In genomic region chr14:20661661-20662331, GRCm38 (mm10) we compare ENCODE assay signal across 8 mouse cellular contexts. TPM values are rescaled to one million over a fixed set of nuclear protein-coding genes. Genes with fewer than 3 reads are reported as not detected.
DNase-seq lines count a peak whose midpoint lies in the region; ATAC-seq lines count a peak whose summit lies in the region.

No protein-coding gene starts in this region.

- H3K4me2 ChIP-seq in hindbrain, embryonic 16.5 days (ENCODE audit: low read length): peak overlapping the region; percentile 76
- H3K4me2 ChIP-seq in liver, embryonic 15.5 days: peak overlapping the region; percentile 91

- peaks cover 57% of the 10 kb centered on the region for H3K27me3 ChIP-seq in erythroblast, embryonic 14.5 days (ENCODE audit: control insufficient read depth)
- no peaks in the 10 kb centered on the region for H3K27me3 ChIP-seq in hindbrain, embryonic 16.5 days (replicated peaks; ENCODE audit: control insufficient read depth, insufficient read depth, low read length)
- peaks cover 55% of the 10 kb centered on the region for H3K27me3 ChIP-seq in liver, embryonic 15.5 days

- H3K4me3 ChIP-seq in erythroblast, embryonic 14.5 days (replicated peaks): peak overlapping the region; percentile 66
- H3K4me3 ChIP-seq in hindbrain, embryonic 16.5 days (ENCODE audit: low read length): peak overlapping the region; percentile 79
- peak overlapping the region; percentile 62 for H3K4me3 ChIP-seq in liver, embryonic 15.5 days (replicated peaks)

- H3K27ac ChIP-seq in hindbrain, embryonic 16.5 days (ENCODE audit: low read depth, low read length): peak overlapping the region; percentile 93
- H3K27ac ChIP-seq in liver, embryonic 15.5 days (replicated peaks): 0 out of 2 replicates have a peak overlapping the region, but pooled peaks have one; percentile 11

- 7% methylated on average over 19 of the region's 19 CpGs for WGBS in hindbrain, embryonic 16.5 days
- 22% methylated on average over 19 of the region's 19 CpGs for WGBS in liver, embryonic 15.5 days (ENCODE audit: insufficient replicate concordance)

- no peaks in the 10 kb centered on the region for H3K36me3 ChIP-seq in erythroblast, embryonic 14.5 days (ENCODE audit: control insufficient read depth)
- no peaks in the 10 kb centered on the region for H3K36me3 ChIP-seq in hindbrain, embryonic 16.5 days (ENCODE audit: control insufficient read depth, insufficient read depth, low read length)
- H3K36me3 ChIP-seq in liver, embryonic 15.5 days (replicated peaks): no peaks in the 10 kb centered on the region

- DNase-seq in thymus, postnatal 25 days: peak; percentile 11
- no peak for DNase-seq in thymus, postnatal 14 days
- peak; percentile 59 for DNase-seq in testis, postnatal 10 days (ENCODE audit: low spot score)
- no peak for DNase-seq in spleen, postnatal 10 days (ENCODE audit: low spot score in 2 of 2)

- H3K9me3 ChIP-seq in erythroblast, embryonic 14.5 days (ENCODE audit: control insufficient read depth, low read length): no peaks in the 10 kb centered on the region
- H3K9me3 ChIP-seq in hindbrain, embryonic 16.5 days (ENCODE audit: control insufficient read depth, low read length): no peaks in the 10 kb centered on the region
- H3K9me3 ChIP-seq in liver, embryonic 15.5 days (replicated peaks): no peaks in the 10 kb centered on the region

- H3K4me1 ChIP-seq in erythroblast, embryonic 14.5 days (ENCODE audit: control insufficient read depth): peaks cover 23% of the 10 kb centered on the region
- H3K4me1 ChIP-seq in hindbrain, embryonic 16.5 days (ENCODE audit: control insufficient read depth, insufficient read depth, low read depth, low read length): peaks cover 11% of the 10 kb centered on the region; the same call in 1 of the 2 replicates
- H3K4me1 ChIP-seq in liver, embryonic 15.5 days (replicated peaks): peaks cover 20% of the 10 kb centered on the region

- H3K9ac ChIP-seq in hindbrain, embryonic 16.5 days (ENCODE audit: low read depth, low read length): peak overlapping the region; percentile 85
- H3K9ac ChIP-seq in liver, embryonic 15.5 days: peak overlapping the region; percentile 50

- ATAC-seq in erythroblast, adult 5-6 weeks (replicated peaks; ENCODE audit: low FRiP score, poor library complexity, severe bottlenecking): no peak
- peak; percentile 51 for ATAC-seq in hindbrain, embryonic 16.5 days
- no peak for ATAC-seq in liver, embryonic 15.5 days (ENCODE audit: insufficient read depth)

RNA-seq across cellular contexts. Expression of gene Myoz1, which starts 5.5 kb away (rescaled TPM):
- not detected in 2 replicates for polyA plus RNA-seq in erythroblast, embryonic 14.5 days (2012)
- total RNA-seq in erythroblast, adult 5-6 weeks (2015; ENCODE audit: low replicate concordance): not detected in 2 replicates
- total RNA-seq in erythroblast, adult 5-6 weeks (2017; ENCODE audit: low replicate concordance): not detected in 2 replicates
- polyA plus RNA-seq in hindbrain, embryonic 16.5 days (2015; fragmentation: Nextera tagmentation; extraction: Ambion mirVana): 0.15 and 3.7 TPM in 2 replicates
- 2.8 and 4.4 TPM in 2 replicates for polyA plus RNA-seq in liver, embryonic 15.5 days (2015; fragmentation: Nextera tagmentation; extraction: Ambion mirVana)

RNA-seq across cellular contexts. Expression of gene Synpo2l, which starts 6.4 kb away (rescaled TPM):
- not detected in 2 replicates for polyA plus RNA-seq in erythroblast, embryonic 14.5 days (2012)
- total RNA-seq in erythroblast, adult 5-6 weeks (2015; ENCODE audit: low replicate concordance): not detected in 2 replicates
- not detected in 2 replicates for total RNA-seq in erythroblast, adult 5-6 weeks (2017; ENCODE audit: low replicate concordance)
- polyA plus RNA-seq in hindbrain, embryonic 16.5 days (2015; fragmentation: Nextera tagmentation; extraction: Ambion mirVana): 0.23 and 1.6 TPM in 2 replicates
- polyA plus RNA-seq in liver, embryonic 15.5 days (2015; fragmentation: Nextera tagmentation; extraction: Ambion mirVana): 0.68 and 1.3 TPM in 2 replicates

RNA-seq across cellular contexts. Expression of gene Sec24c, which starts 12.3 kb away (rescaled TPM):
- polyA plus RNA-seq in erythroblast, embryonic 14.5 days (2012): 3.6 and 5.0 TPM in 2 replicates
- 20.8 and 32.6 TPM in 2 replicates for total RNA-seq in erythroblast, adult 5-6 weeks (2015; ENCODE audit: low replicate concordance)
- total RNA-seq in erythroblast, adult 5-6 weeks (2017; ENCODE audit: low replicate concordance): 60.1 and 67.7 TPM in 2 replicates
- 80.6 and 103 TPM in 2 replicates for polyA plus RNA-seq in hindbrain, embryonic 16.5 days (2015; fragmentation: Nextera tagmentation; extraction: Ambion mirVana)
- polyA plus RNA-seq in liver, embryonic 15.5 days (2015; fragmentation: Nextera tagmentation; extraction: Ambion mirVana): 35.3 and 40.6 TPM in 2 replicates

RNA-seq across cellular contexts. Expression of gene Usp54, which starts 20.9 kb away (rescaled TPM):
- 0.04 and 0.05 TPM in 2 replicates for polyA plus RNA-seq in erythroblast, embryonic 14.5 days (2012)
- 0.58 and 1.7 TPM in 2 replicates for total RNA-seq in erythroblast, adult 5-6 weeks (2015; ENCODE audit: low replicate concordance)
- 2.0 and 3.2 TPM in 2 replicates for total RNA-seq in erythroblast, adult 5-6 weeks (2017; ENCODE audit: low replicate concordance)
- polyA plus RNA-seq in hindbrain, embryonic 16.5 days (2015; fragmentation: Nextera tagmentation; extraction: Ambion mirVana): 8.7 and 10.6 TPM in 2 replicates
- polyA plus RNA-seq in liver, embryonic 15.5 days (2015; fragmentation: Nextera tagmentation; extraction: Ambion mirVana): 0.77 and 0.78 TPM in 2 replicates

RNA-seq across cellular contexts. Expression of gene Fut11, which starts 33.0 kb away (rescaled TPM):
- polyA plus RNA-seq in erythroblast, embryonic 14.5 days (2012): 0.37 TPM in 2 replicates
- 2.5 and 9.2 TPM in 2 replicates for total RNA-seq in erythroblast, adult 5-6 weeks (2015; ENCODE audit: low replicate concordance)
- 1.5 and 1.7 TPM in 2 replicates for total RNA-seq in erythroblast, adult 5-6 weeks (2017; ENCODE audit: low replicate concordance)
- polyA plus RNA-seq in hindbrain, embryonic 16.5 days (2015; fragmentation: Nextera tagmentation; extraction: Ambion mirVana): 29.1 and 30.1 TPM in 2 replicates
- polyA plus RNA-seq in liver, embryonic 15.5 days (2015; fragmentation: Nextera tagmentation; extraction: Ambion mirVana): 6.3 and 7.3 TPM in 2 replicates

Comparison
In these comparisons a context has a peak if more than half of its experiments do, and no peak if none do; other contexts are left out.
1. DNase-seq: peak in thymus, postnatal 25 days (single experiment) and testis, postnatal 10 days (single experiment); none in thymus, postnatal 14 days (single experiment) and spleen, postnatal 10 days (0 of 2).
2. Peak in every context shown above with its lines, with median percentiles within 50 percentile points of each other: H3K4me3 ChIP-seq.